Mouse (Mus musculus) cerebellum, adult 2 months (tissue): ENCODE data around the gene Fa2h.

Experiments
- CTCF ChIP-seq: fragments of 200-500 bp; IDR thresholded peaks from 2 replicates; pipeline ENCODE4 v1.5.1; 2011; ENCODE audit warnings: low read depth, mild to moderate bottlenecking, control low read depth, low read length, moderate library complexity, borderline replicate concordance; ENCODE audit not compliant: insufficient read depth
- POLR2A ChIP-seq: fragments of 200-500 bp; IDR thresholded peaks from 2 replicates; pipeline ENCODE4 v1.6.1; 2011; ENCODE audit warnings: low read length, control low read depth, borderline replicate concordance; ENCODE audit not compliant: insufficient read depth

DNA sequence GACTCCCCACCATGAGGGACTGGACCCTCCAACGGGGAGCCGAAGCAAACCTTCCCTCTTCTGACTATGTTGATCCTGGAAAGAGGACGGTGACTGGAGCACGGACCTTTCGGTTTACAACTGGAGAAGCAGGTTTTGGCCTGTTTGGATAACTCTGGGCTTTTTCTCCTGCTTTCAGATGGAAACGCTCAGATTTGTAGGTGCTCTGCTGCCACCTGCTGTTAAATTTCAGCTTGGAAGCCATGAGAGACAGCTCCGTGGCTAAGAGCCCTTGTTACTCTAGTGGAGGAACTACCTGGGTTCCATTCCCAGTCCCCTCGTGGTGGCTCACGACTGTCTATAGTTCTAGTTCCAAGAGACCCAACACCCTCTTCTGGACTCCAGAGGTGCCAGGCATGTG, 45.6 kb upstream of the Fa2h start:
- TF ChIP-seq CTCF: peak; percentile 77
- no peak for TF ChIP-seq POLR2A
